Mouse (Mus musculus) midbrain, embryonic 12.5 days (tissue): ENCODE measurements at regions not wholly inside any gene's neighbourhood (a gene's known extent, or its start where the extent isn't known, plus 50 kb on each side); places are given as distances from the start of the nearest gene placed in this dataset.

ENCODE experiments used
- ATAC-seq: fragments of 200-750 bp; cut with Nextera tagmentation; 2 replicates; pipeline ENCODE4 v1.8.0; 2017; ENCODE audit warnings: low read depth, moderate TSS enrichment, moderate library complexity; ENCODE audit not compliant: low FRiP score
- H3K27ac ChIP-seq: fragments of 300-500 bp; sonication (generic); replicated peaks from 2 replicates; pipeline ENCODE4 v1.5.1; 2016; ENCODE audit warnings: mild to moderate bottlenecking
- H3K27me3 ChIP-seq: fragments of 300-500 bp; sonication (generic); 2 replicates; pipeline ENCODE4 v1.6.1; 2016; ENCODE audit warnings: mild to moderate bottlenecking
- H3K36me3 ChIP-seq: fragments of 300-500 bp; sonication (generic); 2 replicates; pipeline ENCODE4 v1.6.1; 2016
- H3K4me1 ChIP-seq: fragments of 300-500 bp; sonication (generic); 2 replicates; pipeline ENCODE4 v1.6.1; 2016
- H3K4me2 ChIP-seq: fragments of 300-500 bp; sonication (generic); replicated peaks from 2 replicates; pipeline ENCODE4 v1.6.1; 2016; ENCODE audit warnings: mild to moderate bottlenecking, moderate library complexity
- H3K4me3 ChIP-seq: fragments of 300-500 bp; sonication (generic); 2 replicates; pipeline ENCODE4 v1.5.1; 2016; ENCODE audit warnings: mild to moderate bottlenecking
- H3K9ac ChIP-seq: fragments of 300-500 bp; sonication (generic); replicated peaks from 2 replicates; pipeline ENCODE4 v1.6.1; 2016; ENCODE audit warnings: mild to moderate bottlenecking, moderate library complexity
- H3K9me3 ChIP-seq: fragments of 300-500 bp; sonication (generic); 2 replicates; pipeline ENCODE4 v1.6.1; 2016; ENCODE audit warnings: mild to moderate bottlenecking
- WGBS: fragments of 180-500 bp; shearing (Covaris S2); methylation state at CpG from one replicate; pipeline ENCODE4 v1.1.7; 2016; 5-methylcytosine and 5-hydroxymethylcytosine counted together

DNA sequence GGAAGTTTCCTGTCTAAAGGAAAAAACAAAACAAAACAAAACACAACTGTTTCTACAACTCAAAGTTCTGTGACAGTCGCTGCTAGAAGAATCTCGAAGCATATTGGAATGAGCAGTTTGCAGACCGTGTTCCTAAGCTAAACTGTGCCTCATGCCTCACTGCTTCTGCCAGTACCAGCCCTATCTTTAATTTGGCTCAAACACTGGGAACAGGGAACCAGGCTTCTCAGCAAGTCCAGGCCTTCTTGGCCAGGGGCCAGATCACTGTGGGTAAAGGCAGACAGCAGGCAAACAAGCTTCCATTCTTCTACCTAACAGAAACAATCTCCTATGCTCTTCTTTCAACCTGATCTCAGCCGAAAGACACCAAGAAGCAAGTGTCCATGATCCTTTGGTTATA is 56.5 kb downstream of the Tmsb4x start:
- Histone ChIP-seq H3K4me3 (no peak overlapping the region), H3K36me3 (no peaks in the 10 kb centered on the region), H3K9me3 (no peaks in the 10 kb centered on the region), H3K4me2 (no peak overlapping the region), H3K9ac (no peak overlapping the region), H3K4me1 (no peaks in the 10 kb centered on the region), H3K27me3 (peaks cover 72% of the 10 kb centered on the region), H3K27ac (no peak overlapping the region)
- WGBS, result 77% methylated on average over 4 of the region's 4 CpGs
- no peak for ATAC-seq

DNA sequence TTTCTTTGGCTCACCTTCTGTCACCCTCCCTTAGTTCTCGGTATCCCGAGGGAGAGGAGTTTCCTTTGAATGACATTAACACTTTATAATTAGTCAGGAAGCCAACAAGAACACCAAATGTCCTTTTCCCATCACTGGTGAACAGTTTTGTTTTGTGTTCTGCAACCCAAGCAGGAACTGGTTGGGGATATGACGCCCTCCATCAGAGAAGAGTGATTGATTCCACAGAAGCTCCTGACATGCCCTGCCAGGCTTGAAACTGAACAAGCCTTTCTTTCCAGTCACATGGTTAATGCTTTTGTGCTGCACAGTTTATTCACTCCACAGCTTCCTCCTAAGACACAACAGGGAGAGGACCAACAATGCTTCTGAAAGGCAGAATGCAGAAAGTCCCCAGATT is 57.8 kb downstream of the Tmsb4x start:
- Histone ChIP-seq H3K27me3 (peaks cover 78% of the 10 kb centered on the region), H3K4me1 (no peaks in the 10 kb centered on the region), H3K9ac (no peak overlapping the region), H3K27ac (no peak overlapping the region), H3K4me2 (no peak overlapping the region), H3K9me3 (no peaks in the 10 kb centered on the region), H3K4me3 (no peak overlapping the region), H3K36me3 (no peaks in the 10 kb centered on the region)
- WGBS, result 66% methylated on average over 3 of the region's 3 CpGs
- no peak for ATAC-seq

- no peaks in the 10 kb centered on the region for H3K36me3 ChIP-seq
- no peak overlapping the region for H3K4me2 ChIP-seq
- H3K4me1 ChIP-seq, result no peaks in the 10 kb centered on the region
- WGBS, result 88% methylated on average over 4 of the region's 4 CpGs
- no peak overlapping the region for H3K27ac ChIP-seq
- H3K4me3 ChIP-seq, result no peak overlapping the region
- no peaks in the 10 kb centered on the region for H3K9me3 ChIP-seq
- peaks cover 75% of the 10 kb centered on the region for H3K27me3 ChIP-seq
- ATAC-seq, result no peak
- no peak overlapping the region for H3K9ac ChIP-seq
Observed at GRCm38 (mm10) chrX:167149400-167149799, 59.7 kb downstream of the Tmsb4x start.

DNA sequence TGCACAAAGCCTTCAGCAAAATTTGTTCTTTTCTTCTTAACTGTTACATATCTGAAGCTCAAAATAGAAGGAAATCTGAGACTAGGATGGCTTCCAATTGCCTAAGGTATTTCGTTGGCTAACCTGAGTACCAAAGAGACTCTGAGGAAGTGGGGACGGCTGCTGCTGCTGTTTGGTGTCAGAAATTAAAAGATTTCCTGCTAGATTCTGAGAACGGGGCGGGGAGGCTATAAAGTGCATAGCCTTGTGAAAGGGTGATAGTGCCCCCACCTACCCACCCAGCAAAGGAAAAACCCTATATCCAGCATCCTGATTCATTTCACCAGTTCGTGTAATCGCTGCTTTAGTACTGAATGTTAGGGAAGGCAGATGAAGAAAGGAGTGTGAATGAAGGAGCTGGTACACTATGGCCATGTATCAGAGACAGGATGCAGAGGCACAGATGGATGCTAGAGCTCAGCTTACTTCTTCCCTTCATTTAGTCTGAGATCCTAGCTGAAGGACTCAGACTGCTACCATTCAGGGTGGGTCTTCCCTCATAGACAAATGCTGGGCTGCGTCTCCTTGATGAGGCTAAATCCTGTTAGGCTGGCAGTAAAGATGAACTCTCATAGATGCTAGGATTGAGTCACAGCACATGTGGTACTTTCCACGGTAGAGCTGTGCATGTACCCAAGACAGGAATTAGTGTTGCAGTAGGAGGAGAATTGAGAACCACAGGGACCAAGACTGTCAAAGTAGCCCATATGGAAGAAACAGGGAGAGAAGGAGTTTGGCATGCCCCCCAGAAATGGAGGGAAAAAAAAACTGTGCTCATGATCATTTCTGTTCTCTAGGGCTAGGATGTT is 62.4 kb downstream of the Tmsb4x start:
- H3K9ac ChIP-seq, result no peak overlapping the region
- H3K4me3 ChIP-seq, result no peak overlapping the region
- peaks cover 64% of the 10 kb centered on the region for H3K27me3 ChIP-seq
- H3K9me3 ChIP-seq, result no peaks in the 10 kb centered on the region
- no peak for ATAC-seq
- no peak overlapping the region for H3K4me2 ChIP-seq
- H3K4me1 ChIP-seq, result no peaks in the 10 kb centered on the region
- H3K27ac ChIP-seq, result no peak overlapping the region
- no peaks in the 10 kb centered on the region for H3K36me3 ChIP-seq
- WGBS, result 85% methylated on average over 8 of the region's 8 CpGs

- no peak overlapping the region for H3K9ac ChIP-seq
- ATAC-seq, result no peak
- H3K27ac ChIP-seq, result no peak overlapping the region
- no peak overlapping the region for H3K4me2 ChIP-seq
- H3K4me1 ChIP-seq, result no peaks in the 10 kb centered on the region
- peaks cover 57% of the 10 kb centered on the region for H3K27me3 ChIP-seq
- no peak overlapping the region for H3K4me3 ChIP-seq
- whole genome bisulfite sequencing, result 78% methylated on average over 11 of the region's 11 CpGs
- H3K36me3 ChIP-seq, result no peaks in the 10 kb centered on the region
- H3K9me3 ChIP-seq, result no peaks in the 10 kb centered on the region
Observed at GRCm38 (mm10) chrX:167145508-167146182, 63.5 kb downstream of the Tmsb4x start.

GRCm38 (mm10) chrX:167139110-167139509 is 70.0 kb downstream of the Tmsb4x start:
- H3K4me3 ChIP-seq, result no peak overlapping the region
- no peak overlapping the region for H3K9ac ChIP-seq
- no peak overlapping the region for H3K4me2 ChIP-seq
- WGBS, result 79% methylated on average over 2 of the region's 2 CpGs
- H3K4me1 ChIP-seq, result no peaks in the 10 kb centered on the region
- peaks cover 17% of the 10 kb centered on the region for H3K27me3 ChIP-seq
- H3K36me3 ChIP-seq, result no peaks in the 10 kb centered on the region
- ATAC-seq, result no peak
- no peaks in the 10 kb centered on the region for H3K9me3 ChIP-seq
- no peak overlapping the region for H3K27ac ChIP-seq

GRCm38 (mm10) chrX:167134250-167134649 is 74.9 kb downstream of the Tmsb4x start:
- peaks cover 44% of the 10 kb centered on the region for H3K27me3 ChIP-seq
- no peaks in the 10 kb centered on the region for H3K4me1 ChIP-seq
- no peak overlapping the region for H3K4me3 ChIP-seq
- no peaks in the 10 kb centered on the region for H3K9me3 ChIP-seq
- ATAC-seq, result no peak
- H3K36me3 ChIP-seq, result no peaks in the 10 kb centered on the region
- no peak overlapping the region for H3K9ac ChIP-seq
- no peak overlapping the region for H3K4me2 ChIP-seq
- WGBS, result 92% methylated on average over 3 of the region's 3 CpGs
- H3K27ac ChIP-seq, result no peak overlapping the region

DNA sequence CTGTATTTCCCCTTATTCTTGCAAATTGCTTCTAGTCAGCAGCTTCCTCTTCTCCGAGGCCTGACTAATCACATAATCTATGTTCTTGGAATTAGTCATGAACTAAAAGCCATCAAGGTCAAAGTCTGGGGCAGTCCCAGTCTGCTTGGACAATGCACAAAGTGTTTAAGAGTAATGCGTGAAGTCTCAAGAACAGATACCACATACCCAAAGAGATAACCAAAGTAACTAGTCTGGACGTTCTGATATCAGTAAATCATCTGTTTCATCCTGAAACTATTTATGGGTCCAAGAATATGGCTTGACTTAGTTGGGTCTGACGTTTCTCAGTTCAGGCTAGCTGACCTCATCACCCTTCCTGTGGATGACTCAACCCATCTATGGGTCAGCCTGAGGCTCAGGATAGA is 76.1 kb downstream of the Tmsb4x start:
- H3K9me3 ChIP-seq, result no peaks in the 10 kb centered on the region
- no peak overlapping the region for H3K4me2 ChIP-seq
- no peak overlapping the region for H3K4me3 ChIP-seq
- peaks cover 45% of the 10 kb centered on the region for H3K27me3 ChIP-seq
- H3K27ac ChIP-seq, result no peak overlapping the region
- no peak for ATAC-seq
- no peaks in the 10 kb centered on the region for H3K36me3 ChIP-seq
- no peak overlapping the region for H3K9ac ChIP-seq
- 79% methylated on average over 4 of the region's 4 CpGs for WGBS
- no peaks in the 10 kb centered on the region for H3K4me1 ChIP-seq

- H3K4me1 ChIP-seq, result no peaks in the 10 kb centered on the region
- WGBS, result 97% methylated on average over 3 of the region's 3 CpGs
- no peak overlapping the region for H3K4me3 ChIP-seq
- no peaks in the 10 kb centered on the region for H3K36me3 ChIP-seq
- no peak overlapping the region for H3K4me2 ChIP-seq
- peaks cover 52% of the 10 kb centered on the region for H3K27me3 ChIP-seq
- no peak overlapping the region for H3K27ac ChIP-seq
- H3K9ac ChIP-seq, result no peak overlapping the region
- H3K9me3 ChIP-seq, result no peaks in the 10 kb centered on the region
- ATAC-seq, result no peak
Observed at GRCm38 (mm10) chrX:167131317-167131716, 77.8 kb downstream of the Tmsb4x start.

GRCm38 (mm10) chrX:167130601-167131000 is 78.5 kb downstream of the Tmsb4x start:
- Histone ChIP-seq H3K4me2 (no peak overlapping the region), H3K4me3 (no peak overlapping the region), H3K36me3 (no peaks in the 10 kb centered on the region), H3K9me3 (no peaks in the 10 kb centered on the region), H3K9ac (no peak overlapping the region), H3K27me3 (peaks cover 59% of the 10 kb centered on the region), H3K4me1 (no peaks in the 10 kb centered on the region), H3K27ac (no peak overlapping the region)
- no peak for ATAC-seq
- WGBS, result 79% methylated on average over 5 of the region's 5 CpGs

GRCm38 (mm10) chrX:167119288-167119687 is 89.8 kb downstream of the Tmsb4x start:
- Histone ChIP-seq H3K4me3 (no peak overlapping the region), H3K27me3 (peaks cover 52% of the 10 kb centered on the region), H3K4me2 (no peak overlapping the region), H3K27ac (no peak overlapping the region), H3K9me3 (no peaks in the 10 kb centered on the region), H3K4me1 (no peaks in the 10 kb centered on the region), H3K36me3 (no peaks in the 10 kb centered on the region), H3K9ac (no peak overlapping the region)
- 72% methylated on average over 4 of the region's 4 CpGs for WGBS
- ATAC-seq, result no peak

DNA sequence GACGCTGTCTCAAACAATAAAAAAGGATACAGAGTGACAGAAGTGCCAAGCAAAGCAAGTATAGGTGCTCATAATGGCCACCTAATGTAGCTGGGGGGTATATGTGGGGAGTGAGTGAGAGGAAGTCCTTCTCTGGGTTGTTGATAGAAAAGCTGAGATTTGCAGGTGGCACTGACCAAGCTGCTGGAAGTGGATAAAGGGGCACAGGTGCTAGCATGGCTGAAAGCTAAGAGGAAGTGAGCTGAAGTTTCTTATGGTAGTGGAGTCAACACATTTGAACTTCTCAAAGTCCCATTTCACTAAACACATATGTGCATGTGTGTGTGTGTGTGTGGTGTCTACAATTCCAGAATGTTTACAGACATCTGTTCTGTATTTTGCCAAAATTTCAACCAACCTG is 94.0 kb downstream of the Tmsb4x start:
- Histone ChIP-seq H3K9ac (no peak overlapping the region), H3K27ac (no peak overlapping the region), H3K36me3 (no peaks in the 10 kb centered on the region), H3K27me3 (peaks cover 45% of the 10 kb centered on the region), H3K4me1 (no peaks in the 10 kb centered on the region), H3K4me3 (no peak overlapping the region), H3K9me3 (no peaks in the 10 kb centered on the region), H3K4me2 (no peak overlapping the region)
- ATAC-seq, result no peak
- WGBS, result 84% methylated on average over 1 of the region's 1 CpGs
